Mouse (Mus musculus) forebrain, embryonic 16.5 days (tissue): ENCODE data around the gene Epha6. TPM values are rescaled to one million over a fixed set of nuclear protein-coding genes. Genes with fewer than 3 reads are reported as not detected.

Source experiments
- ATAC-seq: fragments of 200-750 bp; cut with Nextera tagmentation; 2 replicates; pipeline ENCODE4 v1.8.0; 2017; ENCODE audit warnings: mild to moderate bottlenecking, moderate library complexity
- H3K27ac ChIP-seq: fragments of 300-500 bp; sonication (generic); 2 replicates; pipeline ENCODE4 v1.5.1; 2014; ENCODE audit warnings: low read length, control low read depth
- H3K27me3 ChIP-seq: fragments of 300-500 bp; sonication (generic); replicated peaks from 2 replicates; pipeline ENCODE4 v1.6.1; 2014; ENCODE audit warnings: low read length; ENCODE audit not compliant: control insufficient read depth, insufficient read depth
- H3K36me3 ChIP-seq: fragments of 300-500 bp; sonication (generic); 2 replicates; pipeline ENCODE4 v1.6.1; 2014; ENCODE audit not compliant: control insufficient read depth, insufficient read depth
- H3K4me1 ChIP-seq: fragments of 300-500 bp; sonication (generic); replicated peaks from 2 replicates; pipeline ENCODE4 v1.6.1; 2014; ENCODE audit warnings: low read length; ENCODE audit not compliant: control insufficient read depth, insufficient read depth
- H3K4me2 ChIP-seq: fragments of 300-500 bp; sonication (generic); 2 replicates; pipeline ENCODE4 v1.6.1; 2014; ENCODE audit warnings: mild to moderate bottlenecking, low read length, control low read depth
- H3K4me3 ChIP-seq: fragments of 300-500 bp; sonication (generic); replicated peaks from 2 replicates; pipeline ENCODE4 v1.5.1; 2014; ENCODE audit warnings: mild to moderate bottlenecking, low read length, control low read depth
- H3K9ac ChIP-seq: fragments of 300-500 bp; sonication (generic); replicated peaks from 2 replicates; pipeline ENCODE4 v1.6.1; 2014; ENCODE audit warnings: low read depth, low read length, control low read depth
- H3K9me3 ChIP-seq: fragments of 300-500 bp; sonication (generic); 2 replicates; pipeline ENCODE4 v1.6.1; 2016; ENCODE audit warnings: low read length; ENCODE audit not compliant: control insufficient read depth
- WGBS: fragments of 180-500 bp; shearing (Covaris S2); extraction: QIAGEN DNeasy Blood & Tissue Kit; methylation state at CpG from one replicate; pipeline ENCODE4 v1.1.7; 2014; 5-methylcytosine and 5-hydroxymethylcytosine counted together
- polyA plus RNA-seq: library from polyadenylated mRNA; unstranded; fragments of >200 nt; fragmentation: Nextera tagmentation; extraction: Ambion mirVana; gene quantifications from 2 replicates; pipeline ENCODE4 v1.2.1, GENCODE M21; 2015

Epha6 gene
- polyA plus RNA-seq, 1 experiment from 2014 or later, result 5.5 TPM

DNA sequence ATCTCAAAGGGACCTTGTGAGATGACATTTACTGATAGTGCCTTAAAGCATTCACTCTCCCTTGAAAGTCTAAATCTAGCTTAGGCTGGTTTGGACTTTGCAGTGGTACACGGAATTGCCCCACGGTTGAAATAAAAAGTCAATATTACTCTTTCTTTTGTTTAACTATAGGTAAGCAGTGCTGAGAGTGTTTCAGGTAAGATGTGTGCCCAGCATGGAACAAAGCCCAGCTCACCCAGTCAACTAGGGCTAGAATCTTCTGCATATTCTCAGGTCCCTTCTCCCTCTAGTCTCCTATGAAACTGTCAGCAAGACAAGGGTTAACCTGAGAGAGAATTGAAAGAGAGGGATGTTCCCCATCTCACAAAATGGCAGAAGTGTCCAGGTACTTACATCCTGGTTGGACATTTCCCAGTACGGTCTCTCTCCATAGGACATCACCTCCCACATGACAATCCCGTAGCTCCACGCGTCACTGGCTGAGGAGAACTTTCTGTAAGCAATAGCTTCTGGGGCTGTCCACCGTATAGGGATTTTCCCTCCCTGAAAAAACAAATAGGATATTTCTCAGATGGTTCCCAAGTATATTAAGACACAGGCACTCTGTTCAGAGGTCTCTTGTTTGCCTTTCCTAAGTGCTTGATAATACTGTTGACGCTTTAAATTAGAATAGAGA, 923.0 kb downstream of the Epha6 start:
- peaks cover 6% of the 10 kb centered on the region for H3K4me1 ChIP-seq

DNA sequence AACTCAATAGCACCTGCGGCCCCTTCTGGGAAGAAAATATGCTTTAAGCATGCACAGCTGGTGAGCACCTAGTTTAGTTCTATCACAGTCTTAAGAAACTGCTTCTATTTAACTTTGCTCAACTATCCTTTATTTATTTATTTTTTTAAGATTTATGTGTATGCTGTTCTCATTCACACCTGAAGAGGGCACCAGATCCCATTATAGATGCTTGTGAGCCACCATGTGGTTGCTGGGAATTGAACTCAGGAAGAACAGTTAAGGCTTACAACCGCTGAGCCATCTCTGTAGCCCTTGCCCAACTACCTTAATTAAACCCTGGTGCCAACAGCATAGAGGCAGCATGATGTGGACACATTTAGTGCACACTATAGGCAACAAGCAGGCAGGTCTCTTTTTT, 938.4 kb downstream of the Epha6 start:
- no peak overlapping the region for H3K9ac ChIP-seq
- 89% methylated on average over 2 of the region's 2 CpGs for WGBS
- no peaks in the 10 kb centered on the region for H3K27me3 ChIP-seq
- no peak for ATAC-seq
- no peak overlapping the region for H3K4me2 ChIP-seq
- H3K36me3 ChIP-seq, result no peaks in the 10 kb centered on the region
- H3K9me3 ChIP-seq, result no peaks in the 10 kb centered on the region
- no peak overlapping the region for H3K27ac ChIP-seq
- no peak overlapping the region for H3K4me3 ChIP-seq
- H3K4me1 ChIP-seq, result no peaks in the 10 kb centered on the region

More for the DNA sequence above, 923.0 kb downstream of the Epha6 start:
- Histone ChIP-seq H3K4me2 (no peak overlapping the region), H3K27me3 (no peaks in the 10 kb centered on the region), H3K27ac (no peak overlapping the region), H3K9ac (no peak overlapping the region), H3K4me3 (no peak overlapping the region), H3K36me3 (no peaks in the 10 kb centered on the region), H3K9me3 (no peaks in the 10 kb centered on the region)
- WGBS, result 81% methylated on average over 8 of the region's 8 CpGs
- no peak for ATAC-seq

DNA sequence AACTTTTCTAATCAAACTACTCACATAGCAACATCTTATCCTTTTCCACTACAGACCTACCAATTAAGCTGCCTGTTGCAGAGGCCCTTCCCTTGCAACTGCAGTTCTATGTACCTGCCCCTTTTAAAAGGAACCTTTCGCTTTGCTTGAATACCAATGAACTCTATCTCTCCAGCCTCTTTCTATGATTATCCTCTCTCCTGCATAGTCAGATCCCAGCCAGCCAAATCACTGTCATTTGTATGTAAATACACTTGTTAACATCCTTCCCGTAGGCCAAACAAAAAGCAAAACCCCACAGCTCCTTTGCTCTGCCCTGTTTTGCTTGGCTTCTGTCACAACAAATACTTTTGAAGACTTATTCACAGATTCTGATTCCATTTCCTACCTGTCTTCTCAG, 961.6 kb downstream of the Epha6 start:
- 33% methylated on average over 2 of the region's 2 CpGs for WGBS

GRCm38 (mm10) chr16:59639985-59640384, 965.3 kb downstream of the Epha6 start:
- H3K4me3 ChIP-seq, result no peak overlapping the region
- ATAC-seq, result no peak
- H3K27me3 ChIP-seq, result peaks cover 2% of the 10 kb centered on the region; the same call in 1 of the 2 replicates
- H3K9me3 ChIP-seq, result no peaks in the 10 kb centered on the region
- 90% methylated on average over 3 of the region's 3 CpGs for WGBS
- H3K4me2 ChIP-seq, result no peak overlapping the region
- H3K9ac ChIP-seq, result no peak overlapping the region
- peaks cover 5% of the 10 kb centered on the region; the same call in 1 of the 2 replicates for H3K4me1 ChIP-seq
- H3K36me3 ChIP-seq, result no peaks in the 10 kb centered on the region
- H3K27ac ChIP-seq, result no peak overlapping the region

More for the DNA sequence above, 961.6 kb downstream of the Epha6 start:
- H3K4me2 ChIP-seq, result no peak overlapping the region
- H3K27ac ChIP-seq, result no peak overlapping the region
- H3K27me3 ChIP-seq, result peaks cover 2% of the 10 kb centered on the region; the same call in 1 of the 2 replicates
- no peaks in the 10 kb centered on the region for H3K36me3 ChIP-seq
- ATAC-seq, result no peak
- no peaks in the 10 kb centered on the region for H3K9me3 ChIP-seq
- H3K4me1 ChIP-seq, result no peaks in the 10 kb centered on the region
- H3K4me3 ChIP-seq, result no peak overlapping the region
- H3K9ac ChIP-seq, result no peak overlapping the region

DNA sequence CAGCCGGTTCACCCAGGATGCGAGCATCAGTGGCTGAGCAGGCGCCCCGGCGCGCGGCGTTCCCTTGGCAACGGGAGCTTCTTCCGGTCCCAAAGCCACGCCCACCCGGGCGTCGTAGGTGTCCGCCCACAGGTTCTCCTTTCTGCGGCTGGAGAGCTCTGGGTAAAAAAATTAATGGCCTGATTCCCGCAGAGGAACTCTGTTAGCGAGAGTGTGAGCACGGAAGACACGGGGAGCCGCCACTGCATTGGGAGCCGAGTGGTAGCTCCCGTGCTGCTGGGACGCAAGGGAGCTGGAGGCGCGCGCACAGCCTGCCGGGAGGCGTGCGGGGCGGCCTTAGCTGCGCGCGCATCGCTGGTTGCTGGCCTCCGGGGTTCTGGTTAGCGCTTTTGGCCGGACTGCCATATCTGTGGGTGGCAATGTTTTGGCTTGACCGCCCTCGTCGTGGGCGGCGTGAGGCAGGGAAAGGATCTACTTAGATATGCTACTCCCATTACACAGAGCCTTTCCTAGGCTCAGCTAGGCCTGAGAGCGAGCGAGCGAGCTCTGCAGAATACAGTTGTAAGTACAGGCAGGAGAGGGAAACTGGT, 966.1 kb downstream of the Epha6 start, which contains the start of gene Arl6:
Gene Arl6, minus strand, starts transcription at position 290 of the 590 bp plus-strand sequence.
- Histone ChIP-seq H3K4me3 (peak within 1 kb of the TSS; percentile 89), H3K27ac (peak within 1 kb of the TSS; percentile 100), H3K9ac (peak within 1 kb of the TSS; percentile 91), H3K4me2 (peak within 1 kb of the TSS; percentile 78), H3K27me3 (peaks cover 2% of the 10 kb centered on the region; the same call in 1 of the 2 replicates), H3K9me3 (no peaks in the 10 kb centered on the region), H3K36me3 (no peaks in the 10 kb centered on the region), H3K4me1 (peaks cover 5% of the 10 kb centered on the region; the same call in 1 of the 2 replicates)
- under 1% methylated on average over 46 of the region's 46 CpGs for WGBS
- peak; percentile 98 for ATAC-seq

DNA sequence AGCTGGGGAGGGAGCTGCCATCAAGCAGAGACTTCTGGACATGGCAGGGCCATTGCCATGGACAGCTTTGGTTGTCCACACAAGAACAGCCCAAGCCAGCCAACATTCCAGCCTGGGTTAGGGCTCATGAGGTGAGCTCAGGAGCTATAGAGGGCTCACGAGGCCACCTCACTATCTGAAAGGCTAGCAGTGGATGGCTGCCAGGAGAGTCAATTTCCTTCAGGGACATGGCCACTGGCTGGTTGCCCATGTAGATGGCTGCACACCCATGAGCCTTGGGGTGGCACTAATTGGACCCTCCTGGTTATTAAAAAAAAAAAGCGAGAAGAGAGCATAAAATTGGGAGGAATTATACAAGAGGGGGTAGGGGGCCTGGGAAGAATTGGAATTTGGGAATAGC, 970.7 kb downstream of the Epha6 start:
- peaks cover 5% of the 10 kb centered on the region; the same call in 1 of the 2 replicates for H3K4me1 ChIP-seq
- no peak overlapping the region for H3K4me2 ChIP-seq
- H3K4me3 ChIP-seq, result no peak overlapping the region
- WGBS, result 70% methylated on average over 2 of the region's 2 CpGs
- no peak overlapping the region for H3K9ac ChIP-seq
- no peaks in the 10 kb centered on the region for H3K9me3 ChIP-seq
- no peaks in the 10 kb centered on the region for H3K27me3 ChIP-seq
- no peak overlapping the region for H3K27ac ChIP-seq
- H3K36me3 ChIP-seq, result peaks cover 2% of the 10 kb centered on the region; the same call in 1 of the 2 replicates
- ATAC-seq, result no peak

- H3K4me1 ChIP-seq, result no peaks in the 10 kb centered on the region
- no peak overlapping the region for H3K9ac ChIP-seq
- no peak overlapping the region for H3K4me2 ChIP-seq
- H3K9me3 ChIP-seq, result no peaks in the 10 kb centered on the region
- 97% methylated on average over 2 of the region's 2 CpGs for WGBS
- no peak overlapping the region for H3K4me3 ChIP-seq
- H3K27ac ChIP-seq, result no peak overlapping the region
- H3K36me3 ChIP-seq, result no peaks in the 10 kb centered on the region
- ATAC-seq, result no peak
- no peaks in the 10 kb centered on the region for H3K27me3 ChIP-seq
Measured at GRCm38 (mm10) chr16:59621554-59621953, 983.8 kb downstream of the Epha6 start.

DNA sequence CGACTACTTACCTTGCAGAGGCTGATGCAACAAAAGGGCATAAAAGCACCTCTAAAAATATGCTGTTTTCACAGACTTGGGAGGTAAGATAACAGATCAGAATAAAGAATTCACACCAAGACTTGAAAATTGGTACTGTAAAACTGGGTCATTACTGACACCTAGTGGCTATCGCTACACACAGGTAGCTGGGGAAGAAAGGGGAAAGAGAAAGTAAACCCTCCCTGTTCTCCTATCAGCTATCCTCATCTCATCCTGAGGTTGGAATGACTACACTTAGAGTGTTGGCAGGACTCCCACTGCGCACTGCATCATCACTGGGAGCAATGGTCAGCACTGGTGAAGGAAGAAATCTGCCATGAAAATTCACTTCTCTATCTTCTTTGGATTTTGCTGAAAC, 988.2 kb downstream of the Epha6 start:
- H3K4me2 ChIP-seq, result no peak overlapping the region
- ATAC-seq, result peak; percentile 80
- H3K27ac ChIP-seq, result no peak overlapping the region
- no peaks in the 10 kb centered on the region for H3K27me3 ChIP-seq
- H3K4me3 ChIP-seq, result no peak overlapping the region
- no peaks in the 10 kb centered on the region for H3K36me3 ChIP-seq
- H3K4me1 ChIP-seq, result no peaks in the 10 kb centered on the region
- 44% methylated on average over 3 of the region's 3 CpGs for WGBS
- H3K9me3 ChIP-seq, result no peaks in the 10 kb centered on the region
- H3K9ac ChIP-seq, result no peak overlapping the region

GRCm38 (mm10) chr16:59615675-59616074, 989.7 kb downstream of the Epha6 start:
- Histone ChIP-seq H3K9ac (no peak overlapping the region), H3K27me3 (no peaks in the 10 kb centered on the region), H3K4me2 (no peak overlapping the region), H3K27ac (no peak overlapping the region), H3K4me3 (no peak overlapping the region), H3K9me3 (no peaks in the 10 kb centered on the region), H3K4me1 (no peaks in the 10 kb centered on the region), H3K36me3 (0 out of 2 replicates have a peak, but pooled peaks cover 1% of the 10 kb centered on the region)
- ATAC-seq, result no peak
- 85% methylated on average over 3 of the region's 3 CpGs for WGBS
